Mouse (Mus musculus): ENCODE data around the gene Vmn1r157. TPM values are rescaled to one million over a fixed set of nuclear protein-coding genes. Genes with fewer than 3 reads are reported as not detected.

The Vmn1r157 gene
- not detected in 2 replicates for polyA plus RNA-seq (2012; rRNA removed)

DNA sequence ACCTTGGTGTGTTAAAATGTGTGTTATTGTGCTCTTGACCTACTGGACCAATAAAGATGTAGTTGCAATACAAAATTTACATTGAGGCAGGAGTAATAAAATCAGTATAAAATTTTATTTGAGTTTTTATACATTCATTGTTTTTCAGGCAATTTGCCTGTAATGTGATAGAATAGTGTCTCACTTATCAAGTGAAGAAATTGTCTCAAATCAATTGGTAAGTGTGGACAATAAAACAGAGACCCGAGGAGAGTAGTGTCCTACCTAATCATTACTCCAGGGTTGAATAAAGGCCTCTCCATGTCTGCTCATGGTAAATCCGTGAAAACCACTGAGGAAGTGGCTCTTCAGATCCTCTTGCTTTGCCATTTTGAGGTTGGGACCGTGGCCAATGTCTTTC lies at the start of gene Vmn1r157:
Gene Vmn1r157, plus strand, starts transcription at position 301 of the 400 bp plus-strand sequence.

DNA sequence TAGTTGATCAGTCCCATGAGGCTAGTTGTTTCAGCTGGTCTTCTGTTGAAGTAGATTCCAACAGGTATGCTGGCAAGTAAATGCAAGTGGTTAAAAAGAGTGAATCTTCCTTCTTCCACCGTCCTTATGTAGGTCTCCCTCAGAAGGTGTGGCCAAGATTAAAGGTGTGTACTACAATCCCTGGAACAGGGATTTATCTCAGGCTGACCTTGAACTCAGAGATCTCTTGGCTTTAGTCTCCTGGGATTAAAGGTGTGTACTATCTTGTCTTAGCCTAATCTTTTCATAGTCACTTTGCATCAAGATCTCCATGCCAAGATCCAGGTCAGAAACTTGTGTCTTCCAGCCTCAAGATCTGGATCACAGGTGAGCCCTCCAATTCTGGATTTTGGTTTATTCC lies 41.9 kb upstream of the Vmn1r157 start, which contains the start of gene Gm4567:
Gene Gm4567, minus strand, starts transcription at position 101 of the 400 bp plus-strand sequence.

DNA sequence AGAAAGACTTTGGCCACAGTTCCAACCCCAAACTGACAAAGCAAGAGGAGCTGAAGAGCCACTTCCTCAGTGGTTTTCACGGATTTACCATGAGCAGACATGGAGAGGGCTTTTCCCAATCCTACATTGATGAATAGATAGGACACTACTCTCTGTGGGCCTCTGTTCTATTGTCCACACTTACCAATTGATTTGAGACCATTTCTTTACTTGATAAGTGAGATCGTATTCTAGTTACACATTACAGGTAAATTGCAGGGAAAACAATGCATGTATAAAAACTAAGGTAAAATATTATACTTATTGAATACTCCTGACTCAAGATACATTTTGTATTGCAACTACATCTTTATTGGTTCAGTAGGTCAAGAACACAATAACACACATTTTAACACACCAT lies 29.2 kb downstream of the Vmn1r157 start, which contains the start of gene Vmn1r158:
Gene Vmn1r158, minus strand, starts transcription at position 101 of the 400 bp plus-strand sequence.

Other genes with a start within 250 kb of the Vmn1r157 start
- not detected in 2 replicates for gene Vmn1r152, start 238.7 kb upstream of the Vmn1r157 start, polyA plus RNA-seq (2012; rRNA removed)
- not detected in 2 replicates for gene Gm8677, start 226.8 kb upstream of the Vmn1r157 start, polyA plus RNA-seq (2012; rRNA removed)
- not detected in 2 replicates for gene Gm4201, start 196.4 kb upstream of the Vmn1r157 start, polyA plus RNA-seq (2012; rRNA removed)
- not detected in 2 replicates for gene Gm4565, start 173.6 kb upstream of the Vmn1r157 start, polyA plus RNA-seq (2012; rRNA removed)
- not detected in 2 replicates for gene Vmn1r155, start 103.7 kb upstream of the Vmn1r157 start, polyA plus RNA-seq (2012; rRNA removed)
- gene Gm8693, start 69.4 kb upstream of the Vmn1r157 start, polyA plus RNA-seq (2012; rRNA removed): not detected in 2 replicates
- gene Gm4567, start 42.0 kb upstream of the Vmn1r157 start, polyA plus RNA-seq (2012; rRNA removed): not detected in 2 replicates
- not detected in 2 replicates for gene Vmn1r158, start 29.1 kb downstream of the Vmn1r157 start, polyA plus RNA-seq (2012; rRNA removed)
- not detected in 2 replicates for gene Vmn1r159, start 81.9 kb downstream of the Vmn1r157 start, polyA plus RNA-seq (2012; rRNA removed)
- gene Vmn1r160, start 109.5 kb downstream of the Vmn1r157 start, polyA plus RNA-seq (2012; rRNA removed): not detected in 2 replicates
- gene Gm4214, start 223.0 kb downstream of the Vmn1r157 start, polyA plus RNA-seq (2012; rRNA removed): not detected in 2 replicates